Mouse (Mus musculus): ENCODE data around the gene Mettl22. TPM values are rescaled to one million over a fixed set of nuclear protein-coding genes. Genes with fewer than 3 reads are reported as not detected.

The Mettl22 gene
- total and polyA plus RNA-seq, 3 experiments, result 11.7 to 19.0 TPM; not detected in 1

- Histone ChIP-seq H3K4me3 (ENCODE audit: control insufficient read depth in 1 of 2, insufficient read depth in 1 of 2, low read depth in 2 of 2, low read length in 2 of 2) (peak overlapping the region; percentile 32 to 41; a peak in 2 of 4 replicates), H3K4me1 (ENCODE audit: control insufficient read depth in 1 of 2, insufficient read depth in 2 of 2, low read length in 2 of 2) (0 out of 4 replicates have a peak, but pooled peaks cover 0 to 3% of the 10 kb centered on the region in 2 experiments), H3K79me2 (ENCODE audit: control insufficient read depth, insufficient read depth, low read length, poor library complexity) (no peaks in the 10 kb centered on the region), H3K27me3 (ENCODE audit: control insufficient read depth in 1 of 2, insufficient read depth in 2 of 2, low read length in 2 of 2) (peaks cover 3 to 9% of the 10 kb centered on the region in 2 experiments; a peak in 2 of 4 replicates), H3K9me3 (replicated peaks; ENCODE audit: insufficient read depth, low read length) (no peaks in the 10 kb centered on the region), H3K9ac (ENCODE audit: control insufficient read depth, low read depth, low read length, poor library complexity, severe bottlenecking) (no peak overlapping the region), H3K27ac (ENCODE audit: control insufficient read depth, low read depth, low read length) (no peak overlapping the region), H3K36me3 (ENCODE audit: control insufficient read depth in 1 of 2, insufficient read depth in 2 of 2, low read length in 2 of 2) (no peaks in the 10 kb centered on the region)
- TF ChIP-seq ZC3H11A (IDR thresholded peaks at IDR 0.05; ENCODE audit: low read depth, low read length) (no peak), MYB (IDR thresholded peaks at IDR 0.05; ENCODE audit: low read depth, low read length) (no peak), USF1 (IDR thresholded peaks at IDR 0.05; ENCODE audit: low read depth, low read length) (no peak), RCOR1 (IDR thresholded peaks at IDR 0.05; ENCODE audit: low read depth, low read length) (no peak)
- DNase-seq (ENCODE audit: low read depth, low spot score), result no peak
Observed at GRCm38 (mm10) chr16:8512830-8513229, 42.2 kb downstream of the Mettl22 start.

GRCm38 (mm10) chr16:8513236-8513906 is 42.8 kb downstream of the Mettl22 start, which contains the start of gene Abat:
Abat (plus strand) TSS chr16:8513429.
- no peak within 1 kb of the TSS for H3K27ac ChIP-seq (ENCODE audit: control insufficient read depth, low read depth, low read length)
- no peak for TF ChIP-seq BHLHE40 (IDR thresholded peaks at IDR 0.05; ENCODE audit: borderline replicate concordance, low read depth, low read length)
- TF ChIP-seq MAZ (IDR thresholded peaks at IDR 0.05; ENCODE audit: low read depth, low read length), result peak; percentile 84
- TF ChIP-seq ZKSCAN1 (IDR thresholded peaks at IDR 0.05; ENCODE audit: low read depth, low read length), result no peak
- no peak for TF ChIP-seq MAX (IDR thresholded peaks at IDR 0.05; ENCODE audit: low read length)
- TF ChIP-seq ZC3H11A (IDR thresholded peaks at IDR 0.05; ENCODE audit: low read depth, low read length), result no peak
- no peak for TF ChIP-seq JUND (IDR thresholded peaks at IDR 0.05; ENCODE audit: low read depth, low read length)
- TF ChIP-seq SIN3A (IDR thresholded peaks at IDR 0.05; ENCODE audit: low read length), result no peak
- no peak for TF ChIP-seq MEF2A (IDR thresholded peaks at IDR 0.05; ENCODE audit: extremely low read depth, insufficient replicate concordance, low read depth, low read length, poor library complexity, severe bottlenecking)
- TF ChIP-seq TAL1 (IDR thresholded peaks at IDR 0.05; ENCODE audit: low read length), result no peak
- 0 out of 2 replicates have a peak, but pooled peaks have one; percentile 32 for TF ChIP-seq NELFE (IDR thresholded peaks at IDR 0.05; ENCODE audit: low read depth, low read length)
- no peak for TF ChIP-seq RAD21 (IDR thresholded peaks at IDR 0.05; ENCODE audit: low read depth, low read length)
- no peak for TF ChIP-seq TBP (IDR thresholded peaks at IDR 0.05; ENCODE audit: low read depth, low read length)
- TF ChIP-seq USF1 (IDR thresholded peaks at IDR 0.05; ENCODE audit: low read depth, low read length), result no peak
- no peak for TF ChIP-seq E2F4 (IDR thresholded peaks at IDR 0.05; ENCODE audit: borderline replicate concordance, low read depth, low read length)
- 0 out of 2 replicates have a peak, but pooled peaks have one; percentile 19 for TF ChIP-seq CHD2 (IDR thresholded peaks at IDR 0.05; ENCODE audit: low read length)
- peak in 1 of 2 experiments; percentile 34; a peak in 1 of 4 replicates for TF ChIP-seq POLR2A (IDR thresholded peaks at IDR 0.05; ENCODE audit: control insufficient read depth in 1 of 2, insufficient read depth in 1 of 2, low read depth in 1 of 2, low read length in 2 of 2, poor library complexity in 1 of 2)
- TF ChIP-seq MXI1 (IDR thresholded peaks at IDR 0.05; ENCODE audit: low read depth, low read length), result peak; percentile 25; the same call in 1 of the 2 replicates
- 0 out of 4 replicates have a peak, but pooled peaks of 1 of the 2 experiments have one; percentile 8 for TF ChIP-seq EP300 (IDR thresholded peaks at IDR 0.05; ENCODE audit: low read depth in 1 of 2, low read length in 2 of 2)
- TF ChIP-seq CHD1 (IDR thresholded peaks at IDR 0.05; ENCODE audit: low read depth, low read length), result no peak
- no peak for TF ChIP-seq RCOR1 (IDR thresholded peaks at IDR 0.05; ENCODE audit: low read depth, low read length)
- TF ChIP-seq NRF1 (IDR thresholded peaks at IDR 0.05; ENCODE audit: insufficient read depth, low read depth, low read length, poor library complexity, severe bottlenecking), result no peak
- no peak for TF ChIP-seq USF2 (IDR thresholded peaks at IDR 0.05; ENCODE audit: borderline replicate concordance in 1 of 2, insufficient read depth in 1 of 2, low read depth in 1 of 2, low read length in 2 of 2)
- TF ChIP-seq MAFK (IDR thresholded peaks at IDR 0.05; ENCODE audit: borderline replicate concordance, low read depth, low read length), result no peak
- TF ChIP-seq ZNF384 (IDR thresholded peaks at IDR 0.05; ENCODE audit: low read depth, low read length), result no peak
- TF ChIP-seq UBTF (IDR thresholded peaks at IDR 0.05; ENCODE audit: borderline replicate concordance, insufficient read depth, low read depth, low read length), result no peak
- 0 out of 2 replicates have a peak, but pooled peaks have one; percentile 3 for TF ChIP-seq TCF12 (IDR thresholded peaks at IDR 0.05; ENCODE audit: low read depth, low read length)
- TF ChIP-seq POLR2AphosphoS2 (IDR thresholded peaks at IDR 0.05; ENCODE audit: low read length), result no peak
- no peak for TF ChIP-seq ELF1 (IDR thresholded peaks at IDR 0.05; ENCODE audit: low read depth, low read length)

More at GRCm38 (mm10) chr16:8513236-8513906, 42.8 kb downstream of the Mettl22 start, which contains the start of gene Abat:
- H3K27me3 ChIP-seq (ENCODE audit: control insufficient read depth in 1 of 2, insufficient read depth in 2 of 2, low read length in 2 of 2), result peaks cover 3 to 7% of the 10 kb centered on the region in 2 experiments; a peak in 2 of 4 replicates
- 0 out of 4 replicates have a peak, but pooled peaks cover 0 to 3% of the 10 kb centered on the region in 2 experiments for H3K4me1 ChIP-seq (ENCODE audit: control insufficient read depth in 1 of 2, insufficient read depth in 2 of 2, low read length in 2 of 2)
- peak within 1 kb of the TSS; percentile 36; the same call in 1 of the 2 replicates for H3K9ac ChIP-seq (ENCODE audit: control insufficient read depth, low read depth, low read length, poor library complexity, severe bottlenecking)
- H3K36me3 ChIP-seq (ENCODE audit: control insufficient read depth in 1 of 2, insufficient read depth in 2 of 2, low read length in 2 of 2), result no peaks in the 10 kb centered on the region
- H3K9me3 ChIP-seq (replicated peaks; ENCODE audit: insufficient read depth, low read length), result no peaks in the 10 kb centered on the region
- peak within 1 kb of the TSS; percentile 46 to 50; a peak in 3 of 4 replicates for H3K4me3 ChIP-seq (ENCODE audit: control insufficient read depth in 1 of 2, insufficient read depth in 1 of 2, low read depth in 2 of 2, low read length in 2 of 2)
- H3K79me2 ChIP-seq (ENCODE audit: control insufficient read depth, insufficient read depth, low read length, poor library complexity), result no peaks in the 10 kb centered on the region
- DNase-seq (ENCODE audit: low read depth, low spot score), result peak; percentile 89

All from MEL (cell line).